Mouse (Mus musculus) frontal cortex, postnatal 10 days (tissue): ENCODE measurements around the gene Gnptg.
A peak's percentile ranks its signal among the peaks of the same experiment; 100 is the strongest.
"Not testable (repeated sequence)": the region's sequence is repeated elsewhere in the genome, so short reads cannot be mapped to it uniquely, and the experiment has no call there.

Source experiments
- DNase-seq, 2 experiments: peaks; one replicate each; pipeline ENCODE4 v3.0.0; 2022; ENCODE audit warnings: low spot score in 2 of 2, mixed read lengths in 1 of 2

The Gnptg gene

GRCm38 (mm10) chr17:25243131-25243780, 3.3 kb upstream of the Gnptg start:
- DNase-seq = no peak

- DNase-seq = no peak
Measured at GRCm38 (mm10) chr17:25235635-25236034, 4.3 kb downstream of the Gnptg start.

GRCm38 (mm10) chr17:25231621-25232020, 8.3 kb downstream of the Gnptg start:
- not testable (repeated sequence) for DNase-seq

GRCm38 (mm10) chr17:25230700-25231099, 9.2 kb downstream of the Gnptg start:
- DNase-seq = no peak

GRCm38 (mm10) chr17:25230014-25230655, 9.8 kb downstream of the Gnptg start:
- DNase-seq = not testable (repeated sequence)

GRCm38 (mm10) chr17:25227991-25228390, 11.9 kb downstream of the Gnptg start:
- no peak for DNase-seq

- DNase-seq = no peak
Measured at GRCm38 (mm10) chr17:25225659-25226058, 14.3 kb downstream of the Gnptg start.

- no peak for DNase-seq
Measured at GRCm38 (mm10) chr17:25224586-25225222, 15.2 kb downstream of the Gnptg start.

- DNase-seq = no peak
Measured at GRCm38 (mm10) chr17:25222951-25223601, 16.8 kb downstream of the Gnptg start.

- DNase-seq = peak; percentile 37 to 56
Measured at GRCm38 (mm10) chr17:25222504-25222940, 17.4 kb downstream of the Gnptg start.

GRCm38 (mm10) chr17:25221821-25222503, 18.0 kb downstream of the Gnptg start:
- DNase-seq = peak in 1 of 2 experiments; percentile 45

GRCm38 (mm10) chr17:25220746-25221145, 19.2 kb downstream of the Gnptg start:
- no peak for DNase-seq

- DNase-seq = no peak
Measured at GRCm38 (mm10) chr17:25219492-25220295, 20.2 kb downstream of the Gnptg start.

- no peak for DNase-seq
Measured at GRCm38 (mm10) chr17:25218967-25219366, 21.0 kb downstream of the Gnptg start.

GRCm38 (mm10) chr17:25215431-25215830, 24.5 kb downstream of the Gnptg start:
- DNase-seq = no peak

GRCm38 (mm10) chr17:25211705-25212104, 28.2 kb downstream of the Gnptg start:
- DNase-seq = no peak

- no peak for DNase-seq
Measured at GRCm38 (mm10) chr17:25210680-25211466, 29.1 kb downstream of the Gnptg start.

- no peak for DNase-seq
Measured at GRCm38 (mm10) chr17:25210006-25210405, 29.9 kb downstream of the Gnptg start.

GRCm38 (mm10) chr17:25202401-25202800, 37.5 kb downstream of the Gnptg start:
- DNase-seq = no peak

- DNase-seq = no peak
Measured at GRCm38 (mm10) chr17:25189091-25189490, 50.8 kb downstream of the Gnptg start.
